Mouse (Mus musculus) c-Kit-negative CD71-positive TER-119-positive erythroid progenitor cells, embryonic 14.5 days (primary cell): Measurements from ENCODE around the gene Creb5.

ENCODE experiments used
- DNase-seq: peaks from one replicate; pipeline ENCODE4 v3.0.0-alpha.2; 2013; ENCODE audit warnings: low read depth, low spot score

Gene Creb5

DNA sequence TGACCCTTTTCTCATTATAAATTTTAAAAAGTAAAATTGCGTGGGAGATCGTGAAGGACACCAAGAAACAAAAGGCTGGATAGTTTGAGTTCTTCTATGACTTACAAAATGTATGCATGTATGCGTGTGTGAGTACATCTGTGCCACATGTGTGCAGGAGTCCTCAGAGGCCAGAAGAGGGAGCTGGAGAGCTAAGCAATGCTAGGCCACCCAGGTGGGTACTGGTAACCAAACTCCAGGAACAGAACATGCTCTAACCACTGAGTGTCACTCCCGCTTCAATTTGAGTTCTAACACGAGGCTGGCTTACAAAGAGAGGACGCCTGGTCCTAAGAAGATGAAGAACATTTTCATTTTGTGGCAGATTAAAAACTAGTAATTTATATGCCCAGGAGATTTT is 203.8 kb downstream of the Creb5 start:
- no peak for DNase-seq

GRCm38 (mm10) chr6:53491331-53491730 is 204.3 kb downstream of the Creb5 start:
- DNase-seq, result no peak

- DNase-seq, result no peak
These were observed 206.8 kb downstream of the Creb5 start for GRCm38 (mm10) chr6:53493864-53494263.

- DNase-seq, result no peak
These were observed 208.6 kb downstream of the Creb5 start for GRCm38 (mm10) chr6:53495667-53496066.

- DNase-seq, result no peak
These were observed 209.3 kb downstream of the Creb5 start for GRCm38 (mm10) chr6:53496325-53496753.

GRCm38 (mm10) chr6:53497904-53498536 is 210.9 kb downstream of the Creb5 start:
- DNase-seq, result no peak

DNA sequence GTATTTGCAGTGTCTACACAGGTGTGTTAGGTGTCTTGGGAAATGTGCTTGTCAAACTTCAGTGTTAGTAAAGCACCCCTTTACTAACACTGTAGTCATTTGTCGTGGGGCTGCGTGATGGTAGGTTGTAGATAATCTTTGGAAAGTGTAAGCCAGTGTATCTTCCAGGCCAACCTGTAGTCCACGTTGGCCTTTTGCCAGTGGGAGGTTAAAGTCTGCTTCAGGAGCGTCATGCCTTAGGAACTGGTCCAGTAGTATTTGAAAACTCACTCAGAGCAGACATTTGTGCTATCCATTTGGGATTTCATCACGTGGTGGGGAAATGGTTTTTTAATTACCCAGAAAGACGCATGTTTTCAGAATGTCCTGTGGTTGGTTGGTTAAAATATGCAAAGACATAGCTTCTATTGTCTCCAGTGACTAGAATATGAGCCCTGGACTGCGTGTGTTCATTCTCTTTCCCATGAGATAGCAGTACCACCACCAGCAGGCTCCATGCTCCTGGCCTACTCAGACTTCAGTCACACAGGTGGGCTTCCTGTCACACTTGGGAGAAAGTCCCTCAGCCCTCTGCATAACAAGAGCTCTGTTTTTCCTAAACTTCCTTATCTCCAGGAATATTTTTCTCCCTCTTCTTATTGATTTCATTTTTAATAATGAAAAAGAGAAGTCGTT is 212.7 kb downstream of the Creb5 start:
- no peak for DNase-seq

DNA sequence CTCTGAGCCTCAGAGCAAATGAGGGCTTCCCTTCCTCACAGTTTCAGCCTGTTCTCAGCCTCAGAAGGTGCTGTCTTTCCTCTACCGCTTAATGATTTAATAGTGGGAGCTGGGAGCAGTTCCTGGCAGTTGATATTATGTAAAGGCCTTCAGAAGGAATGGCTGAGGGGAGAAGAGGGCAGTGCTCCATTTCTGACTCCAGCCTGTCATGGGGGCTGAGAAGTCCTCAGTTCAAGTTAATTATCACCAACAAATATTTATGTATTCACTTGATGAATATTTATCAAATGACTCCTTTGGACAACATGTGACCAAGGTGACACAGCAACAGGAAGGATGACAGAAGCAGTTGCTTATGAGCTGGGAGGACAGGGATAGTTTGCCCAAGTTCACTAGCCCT is 214.2 kb downstream of the Creb5 start:
- DNase-seq, result no peak

GRCm38 (mm10) chr6:53506947-53507564 is 220.0 kb downstream of the Creb5 start:
- DNase-seq, result no peak

DNA sequence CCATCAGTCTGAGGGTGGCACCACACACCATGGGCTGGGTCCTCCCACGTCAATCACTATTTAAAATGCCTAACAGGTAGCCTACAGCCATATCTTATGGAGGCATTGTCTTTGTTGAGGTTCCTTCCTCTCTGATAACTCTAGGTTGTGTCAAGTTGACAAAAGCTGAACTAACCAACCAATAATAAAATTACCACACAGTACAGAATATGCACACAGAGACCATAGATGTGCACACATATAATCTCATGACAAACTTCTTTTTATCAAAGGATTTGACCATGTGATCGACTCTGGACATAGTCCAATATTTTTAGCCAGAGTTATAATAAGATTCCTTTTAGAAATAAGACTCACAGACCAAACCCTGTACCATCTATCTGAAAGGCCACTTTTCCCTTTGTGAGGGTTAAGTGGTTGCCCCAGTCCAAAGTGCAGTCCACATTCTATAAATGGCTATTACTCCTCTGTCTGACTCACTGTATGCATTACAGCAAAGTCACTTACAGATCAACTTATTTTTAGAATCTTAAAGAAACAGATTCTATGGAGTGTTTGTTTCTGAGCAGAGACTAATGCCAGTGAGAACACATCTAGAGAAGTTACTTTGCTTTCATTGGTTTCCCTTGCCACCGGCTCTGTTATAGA is 221.9 kb downstream of the Creb5 start:
- no peak for DNase-seq

DNA sequence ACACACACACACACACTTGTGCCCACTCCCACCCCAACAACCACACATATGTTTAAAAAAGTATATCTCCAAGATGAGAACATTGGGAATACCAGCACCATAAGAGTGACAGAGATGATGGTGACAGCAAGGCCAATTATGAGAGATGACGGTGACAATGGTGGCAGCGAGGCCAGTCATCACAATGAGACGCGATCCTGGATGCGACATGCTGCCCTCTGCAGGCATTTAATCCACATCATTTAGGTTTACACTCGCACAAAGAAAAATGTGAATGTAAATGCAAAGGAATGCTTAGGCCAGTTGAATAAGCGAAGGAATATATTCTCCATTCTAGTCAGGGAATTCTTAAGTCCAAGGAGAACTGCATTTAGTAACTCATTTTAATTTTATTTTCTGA is 222.9 kb downstream of the Creb5 start:
- DNase-seq, result no peak

GRCm38 (mm10) chr6:53512226-53512625 is 225.2 kb downstream of the Creb5 start:
- DNase-seq, result no peak

- DNase-seq, result no peak
These were observed 226.3 kb downstream of the Creb5 start for GRCm38 (mm10) chr6:53513380-53513779.

DNA sequence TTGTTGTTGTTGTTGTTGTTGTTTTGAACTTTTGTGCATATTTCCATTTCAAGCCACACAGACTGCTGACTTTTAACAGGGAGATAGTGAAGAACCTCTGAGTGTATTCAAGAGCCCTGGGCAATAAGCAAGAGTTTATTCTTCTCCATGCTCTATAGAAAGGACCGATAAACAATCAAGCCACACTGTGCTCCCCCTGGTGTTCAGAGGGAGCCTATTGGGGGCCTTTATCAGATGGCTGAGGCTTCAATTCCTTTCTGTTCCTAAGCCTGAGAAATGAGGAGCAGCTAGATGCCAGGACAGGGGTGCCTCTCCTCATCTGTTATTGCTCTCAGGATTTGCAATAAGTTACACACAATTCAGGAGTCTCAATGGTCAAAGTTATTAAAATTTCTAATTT is 227.8 kb downstream of the Creb5 start:
- no peak for DNase-seq

DNA sequence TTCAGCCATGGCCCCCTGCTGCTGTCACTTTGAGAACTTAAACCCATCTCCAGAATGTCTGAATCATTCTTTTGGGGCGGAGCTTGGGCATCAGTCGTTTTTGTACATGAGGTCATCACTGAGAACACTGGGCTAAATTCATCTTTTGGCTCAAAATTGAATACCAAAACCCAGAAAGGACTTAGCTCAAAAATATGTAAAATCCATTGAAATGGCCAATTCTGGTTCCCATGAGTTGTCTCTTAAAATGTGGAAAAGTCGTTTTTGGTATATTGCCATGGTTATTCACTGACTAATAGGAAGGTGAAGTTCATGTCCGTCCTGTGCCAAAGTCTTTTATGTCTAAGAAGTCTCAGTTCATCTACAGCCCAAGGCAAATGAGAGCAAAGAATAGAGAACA is 228.5 kb downstream of the Creb5 start:
- no peak for DNase-seq

DNA sequence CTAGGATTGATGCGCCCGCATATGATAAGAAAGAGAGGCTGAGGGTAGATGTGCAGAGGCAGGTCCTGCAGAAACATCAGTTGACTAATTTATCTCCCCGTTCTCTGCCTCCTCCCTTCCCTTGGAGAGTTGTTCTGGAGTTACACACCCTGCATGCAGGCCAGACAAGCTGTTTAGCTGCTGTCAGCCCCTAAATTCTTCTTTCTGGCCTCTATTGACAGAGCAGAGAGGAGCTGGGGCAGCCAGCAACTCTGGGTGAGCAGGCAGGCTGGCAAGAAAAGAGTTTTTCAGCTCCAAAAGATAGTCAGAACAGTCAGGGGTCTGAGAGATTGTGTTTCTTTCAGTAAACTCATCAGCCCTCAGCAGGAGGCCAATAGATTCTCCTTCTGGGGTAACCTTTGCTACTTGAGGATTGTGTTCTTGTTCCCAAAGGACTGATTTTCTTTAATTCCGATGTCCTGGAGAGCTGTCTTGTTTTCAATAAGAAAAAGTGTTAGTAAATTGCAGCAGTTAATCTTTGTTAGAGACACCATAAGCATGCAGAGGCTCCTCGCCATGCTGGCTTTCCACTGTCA is 230.4 kb downstream of the Creb5 start:
- no peak for DNase-seq

GRCm38 (mm10) chr6:53523743-53524497 is 236.8 kb downstream of the Creb5 start:
- no peak for DNase-seq

DNA sequence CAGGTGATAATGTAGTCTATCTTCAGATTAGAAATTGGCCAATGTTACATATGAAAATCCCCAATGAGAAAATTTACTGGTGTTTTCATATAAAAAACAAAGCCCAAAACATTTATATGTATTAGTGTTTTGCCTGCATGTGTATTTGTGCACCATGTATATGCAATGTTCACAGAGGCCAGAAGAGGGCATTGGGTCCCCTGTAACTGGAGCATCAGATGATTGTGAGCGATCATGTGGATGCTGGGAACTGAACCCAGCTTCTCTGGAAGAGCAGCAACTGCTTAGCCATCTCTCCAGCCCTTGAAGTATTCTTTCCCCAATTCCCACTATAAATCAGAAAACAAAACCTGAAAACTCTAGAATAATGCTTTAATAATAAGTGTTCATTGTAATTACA is 239.4 kb downstream of the Creb5 start:
- no peak for DNase-seq

DNA sequence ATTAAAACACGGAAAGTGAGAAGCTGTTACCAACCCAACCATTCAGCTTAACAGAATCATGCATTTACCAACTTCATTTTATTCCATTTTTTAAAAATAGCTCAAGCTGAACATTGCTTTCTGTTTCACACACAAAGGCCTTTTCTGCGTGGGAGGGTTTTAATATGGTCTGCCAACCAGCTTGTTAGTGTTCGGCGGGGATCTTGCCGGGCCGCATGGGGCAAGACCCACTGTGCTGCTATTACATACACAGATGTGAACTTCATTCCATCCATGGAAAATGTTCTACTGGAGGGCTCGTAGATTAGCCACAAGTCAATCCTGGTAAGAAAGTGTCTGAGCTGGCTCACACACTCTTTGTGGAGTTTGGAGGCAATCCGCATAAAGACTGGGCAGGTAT is 243.7 kb downstream of the Creb5 start:
- no peak for DNase-seq

GRCm38 (mm10) chr6:53531461-53531860 is 244.4 kb downstream of the Creb5 start:
- DNase-seq, result no peak

- no peak for DNase-seq
These were observed 250.5 kb downstream of the Creb5 start for GRCm38 (mm10) chr6:53537530-53537929.

- DNase-seq, result no peak
These were observed 254.7 kb downstream of the Creb5 start for GRCm38 (mm10) chr6:53541798-53542197.
